Mouse (Mus musculus) G1E-ER4 (cell line): ENCODE measurements around the gene Katnbl1. TPM values are rescaled to one million over a fixed set of nuclear protein-coding genes. Genes with fewer than 3 reads are reported as not detected.

Experiments
- GATA1 ChIP-seq: IDR thresholded peaks from one replicate; pipeline ENCODE4 v1.8.0; 2012; ENCODE audit warnings: low read length, inconsistent platforms
- polyA plus RNA-seq: library from polyadenylated mRNA; stranded (reverse); fragments of >175 nt; gene quantifications from 2 replicates; pipeline ENCODE4 v1.2.3, GENCODE M21; 2012

Gene Katnbl1
- polyA plus RNA-seq, 1 experiment = 9.2 TPM

DNA sequence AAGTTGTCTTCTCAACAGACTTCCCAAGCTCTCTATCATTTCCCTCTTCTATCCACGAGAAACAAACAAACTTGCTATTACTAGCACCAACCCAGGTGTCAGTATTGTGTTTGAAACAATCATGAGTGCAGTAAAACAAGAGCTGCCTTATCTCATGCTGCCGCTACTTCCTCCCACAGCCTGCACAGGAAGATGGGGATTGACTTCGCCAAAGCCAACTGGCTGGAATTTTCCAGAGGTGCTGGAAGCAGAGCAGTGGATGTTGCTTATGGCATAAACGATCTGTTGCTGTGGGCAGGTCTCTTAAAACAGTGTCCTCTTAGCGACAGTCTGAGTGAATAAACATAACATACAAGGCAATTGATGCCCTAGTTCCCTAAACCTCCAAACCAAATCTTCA lies 4.4 kb upstream of the Katnbl1 start:
- TF ChIP-seq GATA1 = no peak

DNA sequence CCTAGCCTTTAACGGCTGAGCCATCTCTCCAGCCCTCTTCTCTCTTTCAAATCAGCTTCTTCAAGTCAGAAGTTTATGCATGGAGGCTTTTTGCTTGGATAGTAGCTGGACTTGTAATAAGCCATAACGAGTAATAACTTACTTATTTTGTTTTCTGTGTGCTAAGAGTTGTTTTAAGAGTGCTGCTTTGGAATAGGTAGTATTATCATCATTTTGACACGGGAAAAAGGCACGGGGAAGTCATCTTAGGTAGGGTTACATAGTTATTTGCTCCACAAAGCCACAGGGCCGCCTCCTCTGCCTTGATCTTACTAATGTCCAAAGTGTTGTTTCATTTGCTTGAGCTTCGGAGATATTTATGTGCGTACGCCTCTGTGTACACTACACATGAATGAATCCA lies 1.1 kb downstream of the Katnbl1 start:
- no peak for TF ChIP-seq GATA1

DNA sequence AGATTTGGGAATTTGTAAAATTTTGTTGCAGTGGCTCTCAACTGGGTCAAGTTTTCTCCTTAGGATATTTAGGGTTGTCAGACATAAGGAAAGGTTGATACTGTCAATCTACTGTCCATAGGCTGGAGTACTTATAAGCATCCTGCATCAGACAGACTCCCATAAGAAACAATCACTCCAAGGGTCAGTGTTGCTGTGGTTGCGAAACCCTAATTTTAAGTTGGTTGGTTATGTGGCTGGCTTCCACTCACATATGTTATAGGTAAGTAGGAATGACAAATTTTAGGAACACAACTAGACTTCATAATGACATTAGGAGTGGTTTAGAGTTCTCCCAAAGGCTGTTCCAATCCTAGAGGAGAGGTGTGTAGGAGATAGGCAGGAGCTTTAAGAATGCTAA lies 2.2 kb downstream of the Katnbl1 start:
- TF ChIP-seq GATA1 = no peak

DNA sequence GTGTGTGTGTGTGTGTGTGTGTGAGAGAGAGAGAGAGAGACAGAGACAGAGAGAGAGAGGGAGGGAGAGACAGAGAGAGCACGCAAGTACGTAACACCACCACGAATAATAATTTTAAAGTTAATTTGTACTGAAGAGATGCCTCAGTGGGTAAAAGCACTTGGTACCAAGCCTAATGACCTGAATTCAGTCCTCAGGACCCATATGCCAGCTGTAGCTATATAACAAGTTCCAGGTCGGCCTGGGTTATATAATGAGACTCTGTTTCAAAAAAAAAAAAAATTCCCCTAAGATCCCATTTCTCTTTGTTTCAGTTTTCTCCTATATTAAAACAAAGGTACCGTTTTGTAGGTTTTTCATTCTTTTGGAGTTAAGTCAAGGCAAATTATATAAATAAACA lies 11.8 kb downstream of the Katnbl1 start:
- TF ChIP-seq GATA1 = no peak

DNA sequence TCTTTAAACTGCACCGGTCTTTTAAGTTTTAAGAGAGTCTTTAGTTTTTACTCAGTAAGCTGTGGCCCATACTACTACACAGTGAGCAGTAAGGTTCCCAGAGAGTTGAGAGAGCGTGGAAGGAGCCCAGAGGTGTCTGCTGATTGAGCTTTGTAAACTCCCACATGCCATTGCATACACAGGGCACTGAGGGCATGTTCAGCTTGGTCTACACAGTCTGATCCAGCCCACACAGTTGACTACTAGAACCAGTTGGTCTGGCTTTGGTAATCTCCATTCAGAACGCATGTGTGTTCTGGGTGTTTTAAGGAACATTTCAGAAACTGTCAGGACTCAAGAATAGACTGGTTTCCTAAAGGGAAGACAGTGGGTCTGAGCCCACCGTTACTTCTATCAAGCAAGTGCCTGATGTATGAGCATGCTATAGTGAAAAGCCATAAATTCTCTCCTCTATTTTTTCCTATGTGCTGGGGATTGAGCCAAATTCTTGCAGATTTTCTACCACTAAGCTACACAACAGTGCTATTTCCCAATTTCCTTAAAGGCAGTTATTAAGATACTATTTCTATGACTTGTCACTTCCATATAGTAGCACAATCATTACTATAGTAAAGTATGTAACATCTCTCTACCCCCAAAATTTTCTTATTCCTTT lies 12.5 kb downstream of the Katnbl1 start:
- TF ChIP-seq GATA1 = no peak

DNA sequence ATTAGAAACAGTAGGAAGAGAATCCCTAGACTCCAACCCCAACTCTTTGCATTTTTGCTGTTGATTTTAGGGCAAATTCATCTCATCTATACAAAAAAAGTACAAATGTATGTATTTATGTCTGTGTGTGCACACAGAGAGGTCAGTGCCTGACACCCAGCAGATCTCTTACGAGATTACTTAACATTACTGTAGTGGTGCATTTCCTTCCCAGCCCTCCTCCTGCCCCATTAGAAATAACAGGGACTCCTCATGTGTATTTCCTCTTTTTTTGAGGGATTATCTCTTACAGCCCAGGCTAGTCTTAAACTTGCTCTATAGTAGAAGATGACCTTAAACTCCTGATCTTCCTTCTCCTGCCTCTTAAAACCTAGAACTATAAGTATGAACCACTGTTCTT lies 13.7 kb downstream of the Katnbl1 start:
- TF ChIP-seq GATA1 = no peak

DNA sequence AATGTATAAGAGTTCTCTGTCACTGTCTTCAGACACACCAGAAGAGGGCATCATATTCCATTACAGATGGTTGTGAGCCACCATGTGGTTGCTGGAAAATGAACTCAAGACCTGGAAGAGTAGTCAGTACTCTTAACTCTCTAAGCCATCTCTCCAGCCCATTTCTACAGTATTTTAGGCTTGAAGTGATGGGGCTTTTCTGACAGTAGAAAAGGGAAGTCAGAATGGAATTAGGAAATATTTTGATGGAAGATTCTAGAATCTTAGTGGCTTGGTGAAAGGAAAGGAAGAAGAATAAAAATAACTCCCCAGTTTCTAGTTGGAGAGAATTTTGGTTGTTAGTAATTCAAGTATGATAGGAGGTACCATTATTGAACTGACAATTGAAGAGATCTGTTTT lies 14.9 kb downstream of the Katnbl1 start:
- no peak for TF ChIP-seq GATA1

DNA sequence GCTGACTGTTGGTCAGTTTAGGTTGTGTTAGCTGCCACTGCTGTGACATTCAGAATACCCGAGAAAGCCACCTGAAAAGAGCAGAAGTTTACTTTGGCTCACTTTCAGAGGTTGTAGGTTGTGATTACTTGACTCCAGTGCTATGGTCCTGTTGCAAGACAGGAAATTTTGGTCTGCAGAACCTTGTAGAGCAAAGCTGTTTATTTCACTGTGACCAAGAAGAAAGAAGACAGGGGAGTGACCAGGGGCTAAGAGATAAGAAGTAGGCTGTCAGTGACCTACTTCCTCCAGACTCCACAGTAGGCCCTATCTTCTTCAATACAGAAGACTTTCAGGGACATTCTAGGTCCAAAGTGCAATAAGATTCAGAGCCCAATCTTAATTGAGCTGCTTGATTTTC lies 17.6 kb downstream of the Katnbl1 start:
- no peak for TF ChIP-seq GATA1

DNA sequence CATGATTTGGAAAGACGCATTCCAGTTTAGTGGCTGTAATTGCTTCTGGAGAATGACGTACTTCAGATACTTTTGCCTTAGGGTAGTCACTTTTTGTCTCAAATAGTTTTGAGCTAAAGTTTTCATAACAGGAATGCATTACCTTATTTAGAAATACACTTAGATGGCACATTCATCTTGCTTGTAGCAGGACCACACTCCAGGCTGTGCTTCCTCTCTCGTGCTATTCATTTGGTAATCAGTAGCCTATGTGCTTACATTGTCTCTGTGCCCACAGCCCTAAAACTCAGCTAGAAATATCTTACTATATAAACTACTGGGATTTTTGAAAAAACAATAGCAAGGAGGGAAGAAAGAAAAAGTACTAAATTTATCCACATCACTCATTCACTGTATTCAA lies 28.0 kb downstream of the Katnbl1 start:
- TF ChIP-seq GATA1 = no peak

DNA sequence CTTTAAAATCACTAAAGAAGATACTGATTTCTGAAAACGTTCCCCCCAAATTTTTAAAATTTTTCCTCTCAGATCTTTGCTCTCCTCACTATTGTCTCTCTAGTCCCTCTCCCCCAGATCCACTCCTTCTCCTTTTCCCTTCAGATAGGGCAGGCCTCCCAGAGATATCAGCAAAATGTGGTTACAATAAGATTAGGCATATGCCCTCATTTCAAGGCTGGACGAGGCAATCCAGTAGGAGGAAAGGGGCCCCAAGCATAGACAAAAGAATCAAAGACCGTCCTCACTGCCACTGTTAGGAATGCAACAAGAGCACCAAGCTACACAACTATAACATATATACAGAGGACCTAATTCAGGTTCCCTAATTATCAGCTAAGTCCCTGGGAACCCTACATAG lies 46.3 kb downstream of the Katnbl1 start:
- no peak for TF ChIP-seq GATA1

DNA sequence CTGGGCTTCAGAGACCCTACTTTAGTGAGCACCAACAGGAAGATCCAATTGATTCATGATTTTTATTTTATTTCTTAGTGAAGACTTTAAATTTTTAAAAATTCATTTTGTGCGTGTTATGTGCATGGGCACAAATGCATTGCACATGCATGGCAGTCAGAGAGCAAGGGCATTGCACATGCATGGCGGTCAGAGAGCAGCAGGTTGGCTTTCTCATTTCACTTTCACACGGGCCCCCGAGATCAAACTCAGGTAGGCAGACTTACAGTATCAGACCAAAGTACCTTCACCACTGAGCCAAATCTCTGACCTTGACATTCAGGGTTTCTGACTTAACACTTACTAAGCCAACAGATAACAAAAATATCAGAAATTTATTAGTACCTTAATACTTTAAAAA lies 50.7 kb downstream of the Katnbl1 start:
- no peak for TF ChIP-seq GATA1

DNA sequence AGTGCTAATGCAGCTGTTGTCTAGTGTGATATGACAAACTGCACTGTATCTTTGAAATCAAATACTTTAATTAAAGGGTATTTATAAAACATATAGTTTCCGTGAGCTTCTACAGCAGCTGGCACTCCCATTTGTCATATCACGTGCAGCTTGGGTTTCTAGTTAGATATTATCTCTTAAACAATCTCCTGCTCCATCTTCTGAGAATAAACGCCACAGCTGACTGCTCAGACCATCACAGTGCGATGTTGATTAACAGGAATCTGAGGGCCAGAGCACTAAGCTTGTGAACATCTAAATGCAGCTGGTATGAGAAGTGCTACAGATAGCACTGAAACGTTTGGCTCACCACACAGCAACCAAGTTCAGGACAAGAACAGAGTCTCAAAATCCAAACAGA lies 51.4 kb downstream of the Katnbl1 start:
- no peak for TF ChIP-seq GATA1

DNA sequence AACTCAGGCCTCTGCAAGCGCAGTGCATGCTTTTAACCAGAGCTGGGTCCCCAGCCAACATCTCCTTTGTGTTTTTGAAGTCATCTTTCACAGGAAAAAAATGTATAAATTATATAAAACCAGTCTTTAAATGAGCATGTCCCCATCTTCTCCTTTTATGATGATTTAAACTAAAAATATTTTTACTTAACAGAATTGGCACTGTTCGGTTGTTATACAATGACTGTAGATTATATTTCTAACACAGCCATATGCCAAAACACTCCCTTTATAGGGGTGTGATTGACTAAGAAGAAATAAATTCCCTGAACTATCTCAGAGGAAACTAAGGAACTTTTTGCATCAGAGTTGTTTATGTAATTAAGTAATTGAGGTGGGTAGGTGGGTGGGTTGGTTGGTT lies 53.5 kb downstream of the Katnbl1 start:
- no peak for TF ChIP-seq GATA1

DNA sequence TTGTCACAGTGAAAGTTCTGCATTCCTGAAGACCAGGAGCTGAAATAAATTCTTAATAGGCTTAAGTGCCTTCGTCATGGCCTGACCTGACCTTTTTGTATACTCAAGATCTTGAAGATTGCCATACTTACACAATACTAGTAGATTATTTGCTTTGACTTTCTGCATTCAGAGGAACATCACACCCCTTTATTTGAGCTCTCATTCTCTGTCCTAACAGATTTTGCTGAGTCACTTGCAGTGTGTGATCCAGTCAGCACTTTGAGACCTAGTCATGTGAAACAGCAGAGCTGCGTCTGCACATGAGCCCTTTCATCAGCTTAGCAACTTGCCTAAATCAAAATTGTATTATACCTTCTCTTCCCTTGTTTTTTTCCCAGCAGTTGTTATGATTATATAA lies 54.3 kb downstream of the Katnbl1 start:
- TF ChIP-seq GATA1 = no peak

DNA sequence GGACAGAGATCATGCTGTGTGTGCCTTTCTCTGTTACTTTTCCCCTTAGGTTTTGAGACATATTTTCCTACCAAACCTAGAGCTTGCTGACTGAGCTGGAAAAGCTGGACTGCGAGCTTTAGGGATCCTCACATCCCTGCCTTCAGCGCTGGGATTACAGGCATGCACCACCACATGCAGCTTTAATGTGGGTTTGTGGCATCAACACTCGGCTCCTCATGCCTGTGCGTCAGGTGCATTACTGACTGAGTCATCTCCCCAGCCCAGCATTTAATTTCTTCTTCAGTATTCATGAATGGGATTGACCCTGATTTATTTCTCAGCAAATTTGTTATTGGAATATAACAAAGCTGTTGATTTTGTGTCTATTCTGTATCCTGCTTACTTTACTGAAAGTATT lies 57.3 kb downstream of the Katnbl1 start:
- no peak for TF ChIP-seq GATA1

DNA sequence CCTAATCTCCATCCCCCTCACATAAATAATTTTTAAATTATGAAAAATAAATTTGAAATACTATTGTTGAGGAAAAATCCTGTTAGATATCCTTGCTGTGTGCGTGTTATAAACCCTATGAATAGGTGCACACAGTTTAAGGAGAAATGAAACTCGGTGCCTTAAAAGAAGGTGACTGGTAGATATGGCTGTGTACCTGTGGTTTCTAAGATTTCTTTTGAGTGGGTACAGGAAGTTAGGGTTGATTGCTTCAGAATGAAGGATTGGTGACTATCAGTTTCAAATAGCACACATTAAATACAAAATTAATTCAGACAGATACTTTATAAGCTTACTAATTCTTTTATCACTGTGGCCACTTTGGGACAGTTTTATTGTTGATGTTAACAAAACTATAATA lies 58.6 kb downstream of the Katnbl1 start:
- no peak for TF ChIP-seq GATA1

DNA sequence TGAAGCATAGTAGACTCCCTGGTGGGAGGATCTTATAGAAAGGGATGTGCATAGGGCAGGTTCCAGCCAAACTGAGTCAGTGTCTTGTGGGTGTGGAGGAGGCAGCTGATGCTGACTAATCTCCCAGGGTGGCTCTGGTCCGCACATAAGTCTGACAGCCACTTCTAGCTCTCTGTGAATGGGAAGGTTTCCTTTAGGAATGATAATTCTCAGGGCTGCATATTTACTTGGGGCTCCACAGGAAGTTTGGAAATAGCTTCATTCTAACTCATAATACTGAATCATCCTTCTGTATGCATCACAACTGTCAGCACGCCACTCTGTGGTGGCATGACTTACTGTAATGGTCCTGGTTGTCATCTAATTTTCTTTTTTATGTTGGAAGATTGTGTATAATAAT lies 64.5 kb downstream of the Katnbl1 start:
- TF ChIP-seq GATA1 = no peak

DNA sequence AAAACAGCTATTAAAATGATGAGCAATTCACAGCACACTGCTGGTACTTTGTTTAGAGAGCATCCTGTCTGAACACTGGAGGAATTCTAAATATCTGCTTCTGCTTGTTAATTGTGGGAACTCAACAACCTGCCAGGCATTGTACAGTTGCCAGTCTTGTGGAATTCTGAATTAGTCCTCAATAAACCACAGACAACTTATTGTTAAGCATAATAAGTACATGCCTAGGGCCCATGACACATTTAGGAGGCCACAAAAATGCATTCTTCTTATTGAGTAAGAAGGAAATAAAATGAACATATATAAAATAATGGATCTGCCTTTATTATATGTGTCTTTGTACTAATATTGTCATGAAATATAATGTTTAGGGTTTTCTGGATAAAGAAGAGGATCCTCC lies 66.5 kb downstream of the Katnbl1 start:
- no peak for TF ChIP-seq GATA1
